Mouse (Mus musculus): ENCODE results near the gene Mcpt4. TPM values are rescaled to one million over a fixed set of nuclear protein-coding genes. Genes with fewer than 3 reads are reported as not detected.
"Not testable (repeated sequence)": the region's sequence is repeated elsewhere in the genome, so short reads cannot be mapped to it uniquely, and the experiment has no call there.

Mcpt4 gene
- total RNA-seq (2021), result 1 to 10 TPM; 1.4 to 2.6 TPM
- long read RNA-seq, experiment 1, result 0 reads
- long read RNA-seq, experiment 2, result 0 reads

GRCm38 (mm10) chr14:56062213-56062612 lies at the start of gene Mcpt4:
Gene Mcpt4 (minus strand): TSS chr14:56062313.
- not testable (repeated sequence) for DNase-seq (ENCODE audit: low spot score in 2 of 2)

- DNase-seq (ENCODE audit: low spot score in 2 of 2), result no peak
These were observed 43.5 kb upstream of the Mcpt4 start for GRCm38 (mm10) chr14:56105447-56106180.

GRCm38 (mm10) chr14:56105016-56105415 lies 42.9 kb upstream of the Mcpt4 start:
- no peak for DNase-seq (ENCODE audit: low spot score in 2 of 2)

GRCm38 (mm10) chr14:56103452-56103851 lies 41.3 kb upstream of the Mcpt4 start:
- DNase-seq (ENCODE audit: low spot score in 2 of 2), result no peak

- no peak for DNase-seq (ENCODE audit: low spot score in 2 of 2)
These were observed 40.3 kb upstream of the Mcpt4 start, which contains the start of gene Ctsg for GRCm38 (mm10) chr14:56102386-56102785. Gene Ctsg (minus strand): TSS chr14:56102574.

- no peak for DNase-seq (ENCODE audit: low spot score in 2 of 2)
These were observed 36.8 kb upstream of the Mcpt4 start for GRCm38 (mm10) chr14:56098940-56099339.

GRCm38 (mm10) chr14:56097597-56097996 lies 35.5 kb upstream of the Mcpt4 start:
- no peak for DNase-seq (ENCODE audit: low spot score in 2 of 2)

GRCm38 (mm10) chr14:56093353-56093752 lies 31.2 kb upstream of the Mcpt4 start:
- DNase-seq (ENCODE audit: low spot score in 2 of 2), result no peak

- DNase-seq (ENCODE audit: low spot score in 2 of 2), result no peak
These were observed 24.6 kb upstream of the Mcpt4 start for GRCm38 (mm10) chr14:56086711-56087110.

- no peak for DNase-seq (ENCODE audit: low spot score in 2 of 2)
These were observed 23.1 kb upstream of the Mcpt4 start, which contains the start of gene Mcpt8 for GRCm38 (mm10) chr14:56085167-56085566. Gene Mcpt8 (minus strand): TSS chr14:56085273.

GRCm38 (mm10) chr14:56082016-56082415 lies 19.9 kb upstream of the Mcpt4 start:
- no peak for DNase-seq (ENCODE audit: low spot score in 2 of 2)

- DNase-seq (ENCODE audit: low spot score in 2 of 2), result no peak
These were observed 4.4 kb downstream of the Mcpt4 start for GRCm38 (mm10) chr14:56057722-56058121.

GRCm38 (mm10) chr14:56055408-56055807 lies 6.7 kb downstream of the Mcpt4 start:
- DNase-seq (ENCODE audit: low spot score in 2 of 2), result no peak

GRCm38 (mm10) chr14:56041792-56042191 lies 20.3 kb downstream of the Mcpt4 start, which contains the start of gene Mcpt2:
Gene Mcpt2 (plus strand): TSS chr14:56042041.
- DNase-seq (ENCODE audit: low spot score in 2 of 2), result not testable (repeated sequence)

- no peak for DNase-seq (ENCODE audit: low spot score in 2 of 2)
These were observed 27.7 kb downstream of the Mcpt4 start for GRCm38 (mm10) chr14:56034433-56034832.

GRCm38 (mm10) chr14:56030395-56030794 lies 31.7 kb downstream of the Mcpt4 start, which contains the start of gene Mcpt9:
Gene Mcpt9 (minus strand): TSS chr14:56030495.
- not testable (repeated sequence) for DNase-seq (ENCODE audit: low spot score in 2 of 2)

GRCm38 (mm10) chr14:56021305-56021704 lies 40.8 kb downstream of the Mcpt4 start:
- not testable (repeated sequence) for DNase-seq (ENCODE audit: low spot score in 2 of 2)

GRCm38 (mm10) chr14:56019446-56019845 lies 42.7 kb downstream of the Mcpt4 start:
- no peak for DNase-seq (ENCODE audit: low spot score in 2 of 2)

GRCm38 (mm10) chr14:56017671-56018070 lies 44.4 kb downstream of the Mcpt4 start, which contains the start of gene Mcpt1:
Gene Mcpt1 (plus strand): TSS chr14:56017971.
- DNase-seq (ENCODE audit: low spot score in 2 of 2), result not testable (repeated sequence)

GRCm38 (mm10) chr14:56013924-56014323 lies 48.2 kb downstream of the Mcpt4 start:
- DNase-seq (ENCODE audit: low spot score in 2 of 2), result no peak

- no peak for DNase-seq (ENCODE audit: low spot score in 2 of 2)
These were observed 49.0 kb downstream of the Mcpt4 start for GRCm38 (mm10) chr14:56013147-56013546.

Data from adrenal gland, adult 18-20 months (tissue).